Mouse (Mus musculus): Measurements from ENCODE around the gene Dusp1. TPM values are rescaled to one million over a fixed set of nuclear protein-coding genes. Genes with fewer than 3 reads are reported as not detected.

The Dusp1 gene
- polyA plus RNA-seq, 1 experiment = 58.4 TPM

GRCm38 (mm10) chr17:26605636-26606035 is 43.7 kb upstream of the Dusp1 start:
- Histone ChIP-seq H3K9ac (ENCODE audit: low read depth, poor library complexity, severe bottlenecking) (no peak overlapping the region), H3K4me1 (ENCODE audit: control insufficient read depth, insufficient read depth, low read length) (peaks cover 19% of the 10 kb centered on the region), H3K9me3 (replicated peaks; ENCODE audit: control insufficient read depth, insufficient read depth, low read length, poor library complexity, severe bottlenecking) (no peaks in the 10 kb centered on the region), H3K27me3 (ENCODE audit: control insufficient read depth, insufficient read depth, low read length, poor library complexity, severe bottlenecking) (no peaks in the 10 kb centered on the region), H3K36me3 (ENCODE audit: control insufficient read depth, insufficient read depth, low read length, poor library complexity, severe bottlenecking) (peaks cover 5% of the 10 kb centered on the region; the same call in 1 of the 2 replicates), H3K4me3 (ENCODE audit: low read depth, low read length) (no peak overlapping the region), H3K27ac (ENCODE audit: insufficient read depth, low read length) (peak overlapping the region; percentile 10)
- TF ChIP-seq EP300 (IDR thresholded peaks at IDR 0.05; ENCODE audit: insufficient read depth, low read depth, low read length) = 0 out of 2 replicates have a peak, but pooled peaks have one; percentile 47
- TF ChIP-seq POLR2A (IDR thresholded peaks at IDR 0.05; ENCODE audit: insufficient read depth, low read length) = no peak

- H3K9ac ChIP-seq (ENCODE audit: low read depth, poor library complexity, severe bottlenecking) = no peak overlapping the region
- no peak for TF ChIP-seq CTCF (IDR thresholded peaks at IDR 0.05; ENCODE audit: low read depth, low read length)
- no peak for TF ChIP-seq EP300 (IDR thresholded peaks at IDR 0.05; ENCODE audit: insufficient read depth, low read depth, low read length)
- TF ChIP-seq POLR2A (IDR thresholded peaks at IDR 0.05; ENCODE audit: insufficient read depth, low read length) = no peak
These were observed 41.4 kb upstream of the Dusp1 start for GRCm38 (mm10) chr17:26603311-26603710.

DNA sequence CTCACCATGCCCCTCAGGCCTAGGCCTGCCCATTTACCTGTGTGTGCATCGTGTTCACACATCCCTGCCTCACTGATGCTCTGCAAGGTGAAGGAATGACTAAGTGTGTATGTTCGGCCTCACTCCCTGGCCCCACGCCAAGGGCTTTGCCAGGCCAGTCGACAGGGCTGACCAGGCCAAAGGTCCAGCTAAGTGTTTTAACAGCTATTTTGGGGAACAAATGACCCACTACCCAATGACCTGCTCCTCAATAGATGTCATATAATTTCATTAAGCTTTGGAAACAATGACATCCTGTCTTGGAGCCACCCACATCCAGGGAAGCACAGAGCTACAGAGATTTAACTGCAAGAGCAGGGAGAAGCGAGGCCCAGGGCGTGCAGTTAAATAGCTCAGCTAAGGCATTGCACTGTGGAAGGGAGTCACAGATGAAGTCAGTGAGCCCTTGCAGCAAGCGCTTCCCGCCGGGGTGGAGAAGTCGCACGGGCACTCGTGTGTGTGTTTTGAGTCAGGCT is 40.5 kb upstream of the Dusp1 start:
- H3K9ac ChIP-seq (ENCODE audit: low read depth, poor library complexity, severe bottlenecking) = no peak overlapping the region
- TF ChIP-seq EP300 (IDR thresholded peaks at IDR 0.05; ENCODE audit: insufficient read depth, low read depth, low read length) (no peak), POLR2A (IDR thresholded peaks at IDR 0.05; ENCODE audit: insufficient read depth, low read length) (no peak), CTCF (IDR thresholded peaks at IDR 0.05; ENCODE audit: low read depth, low read length) (no peak)
- H3K27ac ChIP-seq (ENCODE audit: insufficient read depth, low read length) = peak overlapping the region; percentile 77

More at GRCm38 (mm10) chr17:26603311-26603710, 41.4 kb upstream of the Dusp1 start:
- Histone ChIP-seq H3K4me3 (ENCODE audit: low read depth, low read length) (no peak overlapping the region), H3K27me3 (ENCODE audit: control insufficient read depth, insufficient read depth, low read length, poor library complexity, severe bottlenecking) (no peaks in the 10 kb centered on the region), H3K27ac (ENCODE audit: insufficient read depth, low read length) (no peak overlapping the region), H3K36me3 (ENCODE audit: control insufficient read depth, insufficient read depth, low read length, poor library complexity, severe bottlenecking) (no peaks in the 10 kb centered on the region), H3K4me1 (ENCODE audit: control insufficient read depth, insufficient read depth, low read length) (peaks cover 21% of the 10 kb centered on the region), H3K9me3 (replicated peaks; ENCODE audit: control insufficient read depth, insufficient read depth, low read length, poor library complexity, severe bottlenecking) (no peaks in the 10 kb centered on the region)

DNA sequence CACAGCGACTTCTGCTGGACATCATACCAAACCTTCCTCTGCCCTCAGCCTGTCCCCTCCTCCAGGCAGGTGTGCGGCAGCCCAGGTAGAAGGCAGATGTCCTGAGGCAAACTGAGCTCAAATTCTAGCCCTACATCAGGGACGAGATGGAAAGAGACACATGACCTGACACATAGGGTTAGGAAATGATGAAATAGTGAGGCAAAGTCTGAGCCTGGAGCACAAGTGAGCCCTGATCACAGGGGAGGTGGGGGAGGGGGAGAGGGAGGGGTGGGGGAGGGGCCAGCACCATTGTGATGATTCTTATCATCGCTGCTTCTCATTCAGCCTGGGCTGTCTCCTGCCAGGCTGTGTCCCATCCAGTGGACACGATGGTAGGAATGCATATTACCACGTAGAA is 40.0 kb upstream of the Dusp1 start:
- H3K4me3 ChIP-seq (ENCODE audit: low read depth, low read length) = peak overlapping the region; percentile 38
- no peaks in the 10 kb centered on the region for H3K27me3 ChIP-seq (ENCODE audit: control insufficient read depth, insufficient read depth, low read length, poor library complexity, severe bottlenecking)
- peaks cover 26% of the 10 kb centered on the region for H3K4me1 ChIP-seq (ENCODE audit: control insufficient read depth, insufficient read depth, low read length)
- no peaks in the 10 kb centered on the region for H3K36me3 ChIP-seq (ENCODE audit: control insufficient read depth, insufficient read depth, low read length, poor library complexity, severe bottlenecking)
- TF ChIP-seq EP300 (IDR thresholded peaks at IDR 0.05; ENCODE audit: insufficient read depth, low read depth, low read length) = peak; percentile 48; the same call in 1 of the 2 replicates
- TF ChIP-seq POLR2A (IDR thresholded peaks at IDR 0.05; ENCODE audit: insufficient read depth, low read length) = no peak
- TF ChIP-seq CTCF (IDR thresholded peaks at IDR 0.05; ENCODE audit: low read depth, low read length) = peak; percentile 12
- H3K9me3 ChIP-seq (replicated peaks; ENCODE audit: control insufficient read depth, insufficient read depth, low read length, poor library complexity, severe bottlenecking) = no peaks in the 10 kb centered on the region
- peak overlapping the region; percentile 77 for H3K27ac ChIP-seq (ENCODE audit: insufficient read depth, low read length)
- no peak overlapping the region for H3K9ac ChIP-seq (ENCODE audit: low read depth, poor library complexity, severe bottlenecking)

More for the DNA sequence above, 40.5 kb upstream of the Dusp1 start:
- H3K36me3 ChIP-seq (ENCODE audit: control insufficient read depth, insufficient read depth, low read length, poor library complexity, severe bottlenecking) = no peaks in the 10 kb centered on the region
- H3K4me1 ChIP-seq (ENCODE audit: control insufficient read depth, insufficient read depth, low read length) = peaks cover 26% of the 10 kb centered on the region
- no peaks in the 10 kb centered on the region for H3K9me3 ChIP-seq (replicated peaks; ENCODE audit: control insufficient read depth, insufficient read depth, low read length, poor library complexity, severe bottlenecking)
- H3K27me3 ChIP-seq (ENCODE audit: control insufficient read depth, insufficient read depth, low read length, poor library complexity, severe bottlenecking) = no peaks in the 10 kb centered on the region
- H3K4me3 ChIP-seq (ENCODE audit: low read depth, low read length) = peak overlapping the region; percentile 38

DNA sequence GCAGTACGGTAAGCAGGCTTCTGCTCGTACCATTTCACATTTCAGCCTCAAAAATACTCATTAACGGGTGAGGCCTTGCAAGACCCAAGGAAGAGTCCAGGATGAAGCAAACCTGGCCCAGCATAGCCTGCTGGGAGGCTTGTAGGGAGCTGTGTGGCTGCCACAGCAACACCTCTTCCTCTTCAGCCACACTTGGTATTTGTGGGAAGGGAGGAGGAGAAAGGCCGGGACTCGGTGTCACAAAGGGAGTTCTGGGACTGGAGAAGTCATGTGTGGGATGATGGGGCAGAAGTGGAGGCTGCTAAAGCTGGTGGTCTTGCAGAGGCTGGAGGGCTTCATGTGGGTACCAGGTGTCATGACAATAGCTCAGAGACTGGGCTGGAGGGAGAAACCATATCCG is 39.6 kb upstream of the Dusp1 start:
- Histone ChIP-seq H3K27me3 (ENCODE audit: control insufficient read depth, insufficient read depth, low read length, poor library complexity, severe bottlenecking) (no peaks in the 10 kb centered on the region), H3K4me1 (ENCODE audit: control insufficient read depth, insufficient read depth, low read length) (peaks cover 26% of the 10 kb centered on the region), H3K27ac (ENCODE audit: insufficient read depth, low read length) (peak overlapping the region; percentile 63), H3K9ac (ENCODE audit: low read depth, poor library complexity, severe bottlenecking) (peak overlapping the region; percentile 5; the same call in 1 of the 2 replicates), H3K9me3 (replicated peaks; ENCODE audit: control insufficient read depth, insufficient read depth, low read length, poor library complexity, severe bottlenecking) (no peaks in the 10 kb centered on the region), H3K36me3 (ENCODE audit: control insufficient read depth, insufficient read depth, low read length, poor library complexity, severe bottlenecking) (no peaks in the 10 kb centered on the region), H3K4me3 (ENCODE audit: low read depth, low read length) (peak overlapping the region; percentile 17)
- TF ChIP-seq POLR2A (IDR thresholded peaks at IDR 0.05; ENCODE audit: insufficient read depth, low read length) = no peak
- no peak; the same call in 1 of the 2 replicates for TF ChIP-seq EP300 (IDR thresholded peaks at IDR 0.05; ENCODE audit: insufficient read depth, low read depth, low read length)
- TF ChIP-seq CTCF (IDR thresholded peaks at IDR 0.05; ENCODE audit: low read depth, low read length) = no peak

GRCm38 (mm10) chr17:26600913-26601447 is 39.1 kb upstream of the Dusp1 start:
- H3K27ac ChIP-seq (ENCODE audit: insufficient read depth, low read length) = peak overlapping the region; percentile 63
- TF ChIP-seq EP300 (IDR thresholded peaks at IDR 0.05; ENCODE audit: insufficient read depth, low read depth, low read length) (peak; percentile 62), POLR2A (IDR thresholded peaks at IDR 0.05; ENCODE audit: insufficient read depth, low read length) (no peak)
- no peaks in the 10 kb centered on the region for H3K27me3 ChIP-seq (ENCODE audit: control insufficient read depth, insufficient read depth, low read length, poor library complexity, severe bottlenecking)
- peak overlapping the region; percentile 17 for H3K4me3 ChIP-seq (ENCODE audit: low read depth, low read length)
- peaks cover 26% of the 10 kb centered on the region for H3K4me1 ChIP-seq (ENCODE audit: control insufficient read depth, insufficient read depth, low read length)
- no peaks in the 10 kb centered on the region for H3K9me3 ChIP-seq (replicated peaks; ENCODE audit: control insufficient read depth, insufficient read depth, low read length, poor library complexity, severe bottlenecking)
- no peak overlapping the region; the same call in 1 of the 2 replicates for H3K9ac ChIP-seq (ENCODE audit: low read depth, poor library complexity, severe bottlenecking)
- no peaks in the 10 kb centered on the region for H3K36me3 ChIP-seq (ENCODE audit: control insufficient read depth, insufficient read depth, low read length, poor library complexity, severe bottlenecking)

Data from ES-Bruce4 (cell line).